ENCODE assay signal across 8 mouse cellular contexts in the genomic region with DNA sequence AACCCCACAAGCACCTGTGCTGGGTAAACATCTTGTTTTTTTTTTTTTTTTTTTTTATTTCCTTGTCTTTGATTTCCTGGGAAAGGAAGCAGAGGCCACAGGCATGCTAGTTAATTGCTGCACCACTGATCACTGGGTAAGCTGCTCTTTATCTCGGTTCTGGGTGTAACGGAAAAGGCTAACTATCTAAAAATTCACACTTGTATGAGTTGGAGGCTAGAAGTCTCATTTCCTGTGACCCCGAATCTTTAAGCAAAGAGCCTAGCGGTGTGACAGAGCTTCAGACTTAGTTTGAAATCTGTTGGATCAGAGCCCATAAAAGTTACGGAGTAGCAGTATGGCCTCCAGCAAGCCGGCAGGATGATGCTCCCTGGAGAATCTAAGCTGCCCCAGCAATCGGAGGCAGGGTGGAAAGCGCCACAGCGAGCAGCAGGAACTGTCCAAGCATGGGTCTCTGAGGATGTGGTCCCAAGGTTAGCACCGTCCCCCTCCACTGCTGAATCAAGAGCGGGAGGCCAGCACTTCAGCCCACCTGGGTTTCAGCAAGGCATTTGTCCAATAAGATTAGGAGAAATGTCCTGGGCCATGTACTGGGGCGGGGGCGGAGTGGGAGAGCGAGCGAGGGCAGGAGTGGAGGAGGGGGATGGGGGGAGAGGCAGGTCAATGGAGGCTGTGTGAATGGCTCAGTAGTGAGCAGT. TPM values are rescaled to one million over a fixed set of nuclear protein-coding genes. Genes with fewer than 3 reads are reported as not detected.
DNase-seq lines count a peak whose midpoint lies in the region; ATAC-seq and TF ChIP-seq lines count a peak whose summit lies in the region.

No protein-coding gene starts in this region.

- 14% methylated on average over 15 of the region's 15 CpGs for WGBS in lung, adult 2 months
- 7% methylated on average over 15 of the region's 15 CpGs for WGBS in embryonic facial prominence, embryonic 15.5 days
- WGBS in hindbrain, embryonic 15.5 days = 10% methylated on average over 15 of the region's 15 CpGs
- 7% methylated on average over 15 of the region's 15 CpGs for WGBS in midbrain, embryonic 11.5 days

- ATAC-seq in embryonic facial prominence, embryonic 15.5 days (ENCODE audit: insufficient number of reproducible peaks, low FRiP score, low TSS enrichment, low read depth) = no peak
- no peak for ATAC-seq in hindbrain, embryonic 15.5 days (ENCODE audit: low FRiP score, low read depth)
- peak; percentile 46; the same call in 1 of the 2 replicates for ATAC-seq in midbrain, embryonic 11.5 days (ENCODE audit: low FRiP score)
- ATAC-seq in CD4-positive, CD25-positive, alpha-beta regulatory T cell, adult 4 months = no peak

- TF ChIP-seq CTCF in lung, adult 2 months (IDR thresholded peaks at IDR 0.05; ENCODE audit: insufficient read depth, low read length) = no peak

- no peak for DNase-seq in lung, adult 2 months
- DNase-seq in lung, postnatal 10 days = no peak
- DNase-seq in midbrain, embryonic 11.5 days (ENCODE audit: low spot score, missing footprints) = peak; percentile 94
- DNase-seq in yolk sac, embryonic 10.5 days (ENCODE audit: low spot score) = no peak
- DNase-seq in cerebellum, postnatal 10 days = no peak

- no peaks in the 10 kb centered on the region for H3K27me3 ChIP-seq in embryonic facial prominence, embryonic 15.5 days
- H3K27me3 ChIP-seq in hindbrain, embryonic 15.5 days = no peaks in the 10 kb centered on the region
- H3K27me3 ChIP-seq in midbrain, embryonic 11.5 days (ENCODE audit: control insufficient read depth, insufficient read depth, low read length) = no peaks in the 10 kb centered on the region

- H3K9me3 ChIP-seq in embryonic facial prominence, embryonic 15.5 days (replicated peaks) = no peaks in the 10 kb centered on the region
- no peaks in the 10 kb centered on the region for H3K9me3 ChIP-seq in hindbrain, embryonic 15.5 days
- no peaks in the 10 kb centered on the region for H3K9me3 ChIP-seq in midbrain, embryonic 11.5 days (ENCODE audit: control insufficient read depth, low read length)

- H3K36me3 ChIP-seq in embryonic facial prominence, embryonic 15.5 days = no peaks in the 10 kb centered on the region
- H3K36me3 ChIP-seq in hindbrain, embryonic 15.5 days = no peaks in the 10 kb centered on the region
- H3K36me3 ChIP-seq in midbrain, embryonic 11.5 days (ENCODE audit: control insufficient read depth, insufficient read depth, low read length) = no peaks in the 10 kb centered on the region

- H3K4me2 ChIP-seq in embryonic facial prominence, embryonic 15.5 days (replicated peaks) = peak overlapping the region; percentile 46
- peak overlapping the region; percentile 44 for H3K4me2 ChIP-seq in hindbrain, embryonic 15.5 days
- H3K4me2 ChIP-seq in midbrain, embryonic 11.5 days = peak overlapping the region; percentile 46

- H3K4me1 ChIP-seq in lung, adult 2 months (ENCODE audit: control insufficient read depth, insufficient read depth, low read length) = no peaks in the 10 kb centered on the region
- peaks cover 18% of the 10 kb centered on the region for H3K4me1 ChIP-seq in embryonic facial prominence, embryonic 15.5 days
- peaks cover 5% of the 10 kb centered on the region; the same call in 1 of the 2 replicates for H3K4me1 ChIP-seq in hindbrain, embryonic 15.5 days (replicated peaks)
- H3K4me1 ChIP-seq in midbrain, embryonic 11.5 days (ENCODE audit: control insufficient read depth, insufficient read depth, low read length) = peaks cover 4% of the 10 kb centered on the region

- no peak for TF ChIP-seq POLR2A in lung, adult 2 months (IDR thresholded peaks at IDR 0.05; ENCODE audit: borderline replicate concordance, extremely low read depth, low read depth, low read length)

- peak overlapping the region; percentile 19 for H3K4me3 ChIP-seq in lung, adult 2 months (replicated peaks; ENCODE audit: extremely low read depth, low read depth, low read length)
- peak overlapping the region; percentile 25 for H3K4me3 ChIP-seq in embryonic facial prominence, embryonic 15.5 days (replicated peaks)
- peak overlapping the region; percentile 16 for H3K4me3 ChIP-seq in hindbrain, embryonic 15.5 days
- H3K4me3 ChIP-seq in midbrain, embryonic 11.5 days (ENCODE audit: low read depth, low read length) = peak overlapping the region; percentile 23

- H3K9ac ChIP-seq in embryonic facial prominence, embryonic 15.5 days = peak overlapping the region; percentile 7; the same call in 1 of the 2 replicates
- 0 out of 2 replicates have a peak overlapping the region, but pooled peaks have one; percentile 27 for H3K9ac ChIP-seq in hindbrain, embryonic 15.5 days
- peak overlapping the region; percentile 58 for H3K9ac ChIP-seq in midbrain, embryonic 11.5 days (ENCODE audit: low read length)

- H3K27ac ChIP-seq in embryonic facial prominence, embryonic 15.5 days (replicated peaks) = no peak overlapping the region
- H3K27ac ChIP-seq in hindbrain, embryonic 15.5 days (replicated peaks) = no peak overlapping the region
- H3K27ac ChIP-seq in midbrain, embryonic 11.5 days (ENCODE audit: low read depth, low read length) = no peak overlapping the region

RNA-seq across cellular contexts. Expression of gene Neu1, which starts 10.4 kb away (rescaled TPM):
- polyA plus RNA-seq in lung, adult 2 months (2012; rRNA removed) = 40.4 and 46.6 TPM in 2 replicates
- polyA plus RNA-seq in embryonic facial prominence, embryonic 15.5 days (2015; fragmentation: Nextera tagmentation; extraction: Ambion mirVana) = 20.8 and 22.7 TPM in 2 replicates
- polyA plus RNA-seq in hindbrain, embryonic 15.5 days (2015; fragmentation: Nextera tagmentation; extraction: Ambion mirVana) = 35.9 and 38.3 TPM in 2 replicates
- 11.0 and 12.3 TPM in 2 replicates for polyA plus RNA-seq in midbrain, embryonic 11.5 days (2014; fragmentation: Nextera tagmentation; extraction: Ambion mirVana)
- 10 to 100 TPM; 32.5 to 40.6 TPM for polyA plus RNA-seq in CD4-positive, CD25-positive, alpha-beta regulatory T cell, adult 4 months (2017; shearing (Covaris generic))

RNA-seq across cellular contexts. Expression of gene Hspa1b, which starts 17.5 kb away (rescaled TPM):
- polyA plus RNA-seq in lung, adult 2 months (2012; rRNA removed) = 20.1 and 93.1 TPM in 2 replicates
- polyA plus RNA-seq in embryonic facial prominence, embryonic 15.5 days (2015; fragmentation: Nextera tagmentation; extraction: Ambion mirVana) = 2.2 and 3.4 TPM in 2 replicates
- polyA plus RNA-seq in hindbrain, embryonic 15.5 days (2015; fragmentation: Nextera tagmentation; extraction: Ambion mirVana) = 0.31 and 0.51 TPM in 2 replicates
- polyA plus RNA-seq in midbrain, embryonic 11.5 days (2014; fragmentation: Nextera tagmentation; extraction: Ambion mirVana) = 0.08 and 0.26 TPM in 2 replicates
- polyA plus RNA-seq in CD4-positive, CD25-positive, alpha-beta regulatory T cell, adult 4 months (2017; shearing (Covaris generic)) = 1 to 10 TPM in 1 of 2 experiments, under 1 TPM in 1; 0.84 to 3.7 TPM

RNA-seq across cellular contexts. Expression of gene Slc44a4, which starts 27.2 kb away (rescaled TPM):
- 11.6 and 13.5 TPM in 2 replicates for polyA plus RNA-seq in lung, adult 2 months (2012; rRNA removed)
- polyA plus RNA-seq in embryonic facial prominence, embryonic 15.5 days (2015; fragmentation: Nextera tagmentation; extraction: Ambion mirVana) = 0.49 and 0.69 TPM in 2 replicates
- polyA plus RNA-seq in hindbrain, embryonic 15.5 days (2015; fragmentation: Nextera tagmentation; extraction: Ambion mirVana) = 0.09 TPM in 1 of 2 replicates, not detected in the other
- polyA plus RNA-seq in midbrain, embryonic 11.5 days (2014; fragmentation: Nextera tagmentation; extraction: Ambion mirVana) = not detected in 2 replicates
- not detected for polyA plus RNA-seq in CD4-positive, CD25-positive, alpha-beta regulatory T cell, adult 4 months (2017; shearing (Covaris generic))

RNA-seq across cellular contexts. Expression of gene Gm20481, which starts 28.2 kb away (rescaled TPM):
- not detected in 2 replicates for polyA plus RNA-seq in lung, adult 2 months (2012; rRNA removed)
- not detected in 2 replicates for polyA plus RNA-seq in embryonic facial prominence, embryonic 15.5 days (2015; fragmentation: Nextera tagmentation; extraction: Ambion mirVana)
- 1.0 TPM in 1 of 2 replicates, not detected in the other for polyA plus RNA-seq in hindbrain, embryonic 15.5 days (2015; fragmentation: Nextera tagmentation; extraction: Ambion mirVana)
- polyA plus RNA-seq in midbrain, embryonic 11.5 days (2014; fragmentation: Nextera tagmentation; extraction: Ambion mirVana) = not detected in 2 replicates
- polyA plus RNA-seq in CD4-positive, CD25-positive, alpha-beta regulatory T cell, adult 4 months (2017; shearing (Covaris generic)) = 1 to 10 TPM in 1 of 2 experiments, not detected in 1; 3.1 TPM

RNA-seq across cellular contexts. Expression of gene Hspa1a, which starts 30.5 kb away (rescaled TPM):
- 12.9 and 66.3 TPM in 2 replicates for polyA plus RNA-seq in lung, adult 2 months (2012; rRNA removed)
- 19.5 and 19.7 TPM in 2 replicates for polyA plus RNA-seq in embryonic facial prominence, embryonic 15.5 days (2015; fragmentation: Nextera tagmentation; extraction: Ambion mirVana)
- polyA plus RNA-seq in hindbrain, embryonic 15.5 days (2015; fragmentation: Nextera tagmentation; extraction: Ambion mirVana) = 12.0 and 13.1 TPM in 2 replicates
- 0.59 and 1.2 TPM in 2 replicates for polyA plus RNA-seq in midbrain, embryonic 11.5 days (2014; fragmentation: Nextera tagmentation; extraction: Ambion mirVana)
- 1 to 10 TPM in 1 of 2 experiments, not detected in 1; 1.1 TPM for polyA plus RNA-seq in CD4-positive, CD25-positive, alpha-beta regulatory T cell, adult 4 months (2017; shearing (Covaris generic))

Comparison
In these comparisons a context has a peak if more than half of its experiments do, and no peak if none do; other contexts are left out.
1. H3K9ac ChIP-seq: peak in every context shown above with its lines; median percentile 58 in midbrain, embryonic 11.5 days; 27 in hindbrain, embryonic 15.5 days; 7 in embryonic facial prominence, embryonic 15.5 days.